Comparison of ENCODE assay signal across 8 mouse cellular contexts in genomic region chr1:159686476-159687231, GRCm38 (mm10).
DNase-seq lines count a peak whose midpoint lies in the region; ATAC-seq lines count a peak whose summit lies in the region.

No protein-coding gene starts in this region.

- no peak overlapping the region for H3K27ac ChIP-seq in embryonic facial prominence, embryonic 13.5 days
- H3K27ac ChIP-seq in embryonic facial prominence, embryonic 10.5 days (replicated peaks): no peak overlapping the region
- H3K27ac ChIP-seq in hindbrain, embryonic 16.5 days (ENCODE audit: low read depth, low read length): no peak overlapping the region
- H3K27ac ChIP-seq in neural tube, embryonic 13.5 days (replicated peaks): peak overlapping the region; percentile 53

- WGBS in embryonic facial prominence, embryonic 13.5 days: 48% methylated on average over 9 of the region's 9 CpGs
- WGBS in embryonic facial prominence, embryonic 10.5 days: 84% methylated on average over 9 of the region's 9 CpGs
- 19% methylated on average over 9 of the region's 9 CpGs for WGBS in hindbrain, embryonic 16.5 days
- WGBS in neural tube, embryonic 13.5 days: 16% methylated on average over 9 of the region's 9 CpGs

- no peak overlapping the region for H3K4me3 ChIP-seq in embryonic facial prominence, embryonic 13.5 days
- H3K4me3 ChIP-seq in embryonic facial prominence, embryonic 10.5 days: no peak overlapping the region
- H3K4me3 ChIP-seq in hindbrain, embryonic 16.5 days (ENCODE audit: low read length): no peak overlapping the region
- H3K4me3 ChIP-seq in neural tube, embryonic 13.5 days: no peak overlapping the region

- ATAC-seq in embryonic facial prominence, embryonic 13.5 days (ENCODE audit: insufficient number of reproducible peaks, insufficient read depth, low FRiP score, low TSS enrichment, low read depth): peak; percentile 64; the same call in 1 of the 2 replicates
- ATAC-seq in hindbrain, embryonic 16.5 days: peak; percentile 88
- peak; percentile 85 for ATAC-seq in neural tube, embryonic 13.5 days (ENCODE audit: low read depth)

- no peaks in the 10 kb centered on the region for H3K36me3 ChIP-seq in embryonic facial prominence, embryonic 13.5 days
- H3K36me3 ChIP-seq in embryonic facial prominence, embryonic 10.5 days (replicated peaks): no peaks in the 10 kb centered on the region
- no peaks in the 10 kb centered on the region for H3K36me3 ChIP-seq in hindbrain, embryonic 16.5 days (ENCODE audit: control insufficient read depth, insufficient read depth, low read length)
- H3K36me3 ChIP-seq in neural tube, embryonic 13.5 days: no peaks in the 10 kb centered on the region

- no peak overlapping the region for H3K4me2 ChIP-seq in embryonic facial prominence, embryonic 13.5 days
- H3K4me2 ChIP-seq in hindbrain, embryonic 16.5 days (ENCODE audit: low read length): no peak overlapping the region
- H3K4me2 ChIP-seq in neural tube, embryonic 13.5 days: no peak overlapping the region; the same call in 1 of the 2 replicates

- H3K4me1 ChIP-seq in embryonic facial prominence, embryonic 13.5 days: peaks cover 11% of the 10 kb centered on the region
- peaks cover 14% of the 10 kb centered on the region; the same call in 1 of the 2 replicates for H3K4me1 ChIP-seq in embryonic facial prominence, embryonic 10.5 days
- peaks cover 2% of the 10 kb centered on the region for H3K4me1 ChIP-seq in hindbrain, embryonic 16.5 days (ENCODE audit: control insufficient read depth, insufficient read depth, low read depth, low read length)
- H3K4me1 ChIP-seq in neural tube, embryonic 13.5 days (replicated peaks): peaks cover 52% of the 10 kb centered on the region

- no peaks in the 10 kb centered on the region for H3K9me3 ChIP-seq in embryonic facial prominence, embryonic 13.5 days
- H3K9me3 ChIP-seq in embryonic facial prominence, embryonic 10.5 days: no peaks in the 10 kb centered on the region
- H3K9me3 ChIP-seq in hindbrain, embryonic 16.5 days (ENCODE audit: control insufficient read depth, low read length): no peaks in the 10 kb centered on the region
- H3K9me3 ChIP-seq in neural tube, embryonic 13.5 days: no peaks in the 10 kb centered on the region

- peaks cover 3% of the 10 kb centered on the region; the same call in 1 of the 2 replicates for H3K27me3 ChIP-seq in embryonic facial prominence, embryonic 13.5 days
- H3K27me3 ChIP-seq in embryonic facial prominence, embryonic 10.5 days (replicated peaks; ENCODE audit: low read depth, poor library complexity, severe bottlenecking): 0 out of 2 replicates have a peak, but pooled peaks cover 4% of the 10 kb centered on the region
- H3K27me3 ChIP-seq in hindbrain, embryonic 16.5 days (replicated peaks; ENCODE audit: control insufficient read depth, insufficient read depth, low read length): no peaks in the 10 kb centered on the region
- H3K27me3 ChIP-seq in neural tube, embryonic 13.5 days: no peaks in the 10 kb centered on the region; the same call in 1 of the 2 replicates

- H3K9ac ChIP-seq in embryonic facial prominence, embryonic 13.5 days: no peak overlapping the region
- H3K9ac ChIP-seq in hindbrain, embryonic 16.5 days (ENCODE audit: low read depth, low read length): no peak overlapping the region
- H3K9ac ChIP-seq in neural tube, embryonic 13.5 days: no peak overlapping the region

- no peak for DNase-seq in embryonic facial prominence, embryonic 10.5 days (ENCODE audit: low spot score)
- DNase-seq in brain, adult 2 months (ENCODE audit: low read depth, low spot score): peak; percentile 99
- DNase-seq in forelimb bud, embryonic 11.5 days (ENCODE audit: low read depth, low spot score): peak; percentile 51
- peak; percentile 28 to 62 for DNase-seq in left cerebral cortex, adult 9 months (ENCODE audit: low spot score in 2 of 2)
- DNase-seq in urinary bladder, postnatal 36 days (ENCODE audit: low spot score in 2 of 2): peak; percentile 59 to 82
